Mouse (Mus musculus) megakaryocyte, embryonic 14.5 days (primary cell): Measurements from ENCODE around the gene Oat.

Experiments
- FLI1 ChIP-seq: IDR thresholded peaks from 2 replicates; pipeline ENCODE4 v1.6.1; 2012; ENCODE audit warnings: low read length, inconsistent platforms, mixed read lengths
- GATA1 ChIP-seq: IDR thresholded peaks from 3 replicates; pipeline ENCODE4 v1.6.1; 2012; ENCODE audit warnings: mixed read lengths, low read length, inconsistent platforms, borderline replicate concordance

DNA sequence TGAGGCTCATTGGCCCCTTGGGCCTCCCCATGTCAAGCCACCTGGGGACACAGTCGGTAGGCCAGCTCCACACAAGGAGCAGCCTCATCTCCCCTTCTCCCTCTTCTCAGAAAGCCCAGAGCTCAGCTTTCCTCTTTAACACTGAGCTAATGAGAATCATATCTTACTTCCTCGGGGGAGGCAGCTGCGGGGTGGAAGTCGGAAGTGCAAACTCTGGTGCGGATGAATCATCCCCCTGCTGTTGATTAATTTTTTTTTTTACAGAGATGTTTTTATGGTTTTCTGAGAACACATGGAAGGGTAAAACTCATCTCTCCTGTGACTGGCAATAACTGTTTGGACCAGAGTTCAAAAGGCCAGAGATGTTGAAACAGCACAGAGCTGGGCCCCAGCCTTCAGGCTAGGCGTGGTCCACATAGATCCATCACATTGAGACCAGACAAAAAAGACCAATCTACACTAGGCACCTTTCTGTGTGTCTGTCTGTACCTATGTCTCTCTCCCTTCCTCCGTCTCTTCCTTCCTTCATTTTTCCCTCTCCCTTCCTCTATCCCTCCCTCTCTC lies 62.7 kb downstream of the Oat start:
- no peak for TF ChIP-seq GATA1
- no peak for TF ChIP-seq FLI1
